Mouse (Mus musculus): ENCODE results near the gene Elp5.
A peak's percentile ranks its signal among the peaks of the same experiment; 100 is the strongest.

Elp5 gene

GRCm38 (mm10) chr11:69990850-69991691, 8.8 kb upstream of the Elp5 start, which contains the start of gene Gabarap:
TSS of gene Gabarap (plus strand) at chr11:69991143.
- DNase-seq, result peak; percentile 98

- peak in 1 of 2 experiments; percentile 1 for DNase-seq
Measured at GRCm38 (mm10) chr11:69989949-69990348, 7.6 kb upstream of the Elp5 start.

GRCm38 (mm10) chr11:69984431-69984830, 2.1 kb upstream of the Elp5 start:
- DNase-seq, result no peak

- DNase-seq, result no peak
Measured at GRCm38 (mm10) chr11:69983377-69983776, 1.1 kb upstream of the Elp5 start.

- no peak for DNase-seq
Measured at GRCm38 (mm10) chr11:69982877-69983276, 560 bp upstream of the Elp5 start.

GRCm38 (mm10) chr11:69981141-69981762, 1.1 kb downstream of the Elp5 start, which contains the start of gene Ctdnep1:
TSS of gene Ctdnep1 (plus strand) at chr11:69981156.
- peak in 1 of 2 experiments; percentile 24 for DNase-seq

- DNase-seq, result peak; percentile 97
Measured at GRCm38 (mm10) chr11:69980196-69981140, 1.8 kb downstream of the Elp5 start.

GRCm38 (mm10) chr11:69979827-69980195, 2.5 kb downstream of the Elp5 start:
- DNase-seq, result no peak

- DNase-seq, result no peak
Measured at GRCm38 (mm10) chr11:69976271-69976670, 6.0 kb downstream of the Elp5 start.

- no peak for DNase-seq
Measured at GRCm38 (mm10) chr11:69974907-69975306, 7.4 kb downstream of the Elp5 start.

GRCm38 (mm10) chr11:69970775-69971174, 11.5 kb downstream of the Elp5 start:
- DNase-seq, result no peak

GRCm38 (mm10) chr11:69970222-69970621, 12.1 kb downstream of the Elp5 start:
- DNase-seq, result no peak

GRCm38 (mm10) chr11:69968793-69969192, 13.5 kb downstream of the Elp5 start:
- DNase-seq, result no peak

- no peak for DNase-seq
Measured at GRCm38 (mm10) chr11:69966860-69967517, 15.3 kb downstream of the Elp5 start.

GRCm38 (mm10) chr11:69966006-69966859, 16.1 kb downstream of the Elp5 start:
- peak; percentile 64 to 75 for DNase-seq

- DNase-seq, result peak; percentile 68 to 72
Measured at GRCm38 (mm10) chr11:69965271-69966005, 16.9 kb downstream of the Elp5 start.

- DNase-seq, result no peak
Measured at GRCm38 (mm10) chr11:69964650-69965270, 17.6 kb downstream of the Elp5 start, which contains the start of gene Cldn7. TSS of gene Cldn7 (plus strand) at chr11:69964779.

- DNase-seq, result no peak
Measured at GRCm38 (mm10) chr11:69961841-69962240, 20.5 kb downstream of the Elp5 start.

GRCm38 (mm10) chr11:69960616-69961015, 21.7 kb downstream of the Elp5 start:
- DNase-seq, result no peak

- peak in 1 of 2 experiments; percentile 32 for DNase-seq
Measured at GRCm38 (mm10) chr11:69956218-69956617, 26.1 kb downstream of the Elp5 start.

All from kidney, postnatal 36 days (tissue).